Mouse (Mus musculus): ENCODE data around the gene Ier5. TPM values are rescaled to one million over a fixed set of nuclear protein-coding genes. Genes with fewer than 3 reads are reported as not detected.
A peak's percentile ranks its signal among the peaks of the same experiment; 100 is the strongest.

Ier5 gene
- 19.8 and 21.5 TPM in 2 replicates for polyA plus RNA-seq (2015; fragmentation: Nextera tagmentation; extraction: Ambion mirVana)

- H3K4me2 ChIP-seq (replicated peaks): peak within 1 kb of the TSS; percentile 56
- peaks cover 36% of the 10 kb centered on the region for H3K4me1 ChIP-seq
- WGBS: under 1% methylated on average over 40 of the region's 40 CpGs
- no peaks in the 10 kb centered on the region for H3K27me3 ChIP-seq
- H3K4me3 ChIP-seq: peak within 1 kb of the TSS; percentile 86
- H3K27ac ChIP-seq (replicated peaks): peak within 1 kb of the TSS; percentile 88
- no peaks in the 10 kb centered on the region for H3K36me3 ChIP-seq
- ATAC-seq (replicated peaks): peak; percentile 98
- H3K9me3 ChIP-seq: no peaks in the 10 kb centered on the region
- H3K9ac ChIP-seq (replicated peaks): peak within 1 kb of the TSS; percentile 100
Observed at GRCm38 (mm10) chr1:155099280-155099848, at the start of gene Ier5. TSS of gene Ier5 (minus strand) at chr1:155099636.

DNA sequence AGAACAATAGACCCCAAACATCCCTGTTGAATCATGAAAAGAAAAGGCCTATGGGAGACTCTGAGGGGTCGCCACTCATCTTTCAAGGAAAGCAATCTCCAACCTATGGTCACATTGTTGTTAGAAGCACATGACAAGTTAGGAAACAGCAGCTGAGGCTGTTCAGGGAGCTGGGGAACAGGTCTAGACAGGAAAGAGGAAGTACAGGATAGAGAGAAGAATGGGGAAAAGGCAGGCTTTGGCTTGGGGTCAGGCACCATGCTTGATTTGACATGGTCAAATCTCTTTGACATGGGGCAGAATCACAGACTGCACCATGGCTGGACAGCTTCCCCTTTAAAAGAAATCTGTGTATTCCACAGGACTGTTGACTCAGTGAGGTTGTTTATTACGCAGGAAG lies 47.8 kb upstream of the Ier5 start:
- Histone ChIP-seq H3K27me3 (no peaks in the 10 kb centered on the region), H3K4me3 (no peak overlapping the region), H3K36me3 (no peaks in the 10 kb centered on the region), H3K27ac (replicated peaks) (no peak overlapping the region), H3K9me3 (no peaks in the 10 kb centered on the region), H3K9ac (replicated peaks) (no peak overlapping the region), H3K4me1 (no peaks in the 10 kb centered on the region), H3K4me2 (replicated peaks) (no peak overlapping the region)
- no peak for ATAC-seq (replicated peaks)
- 87% methylated on average over 2 of the region's 2 CpGs for WGBS

DNA sequence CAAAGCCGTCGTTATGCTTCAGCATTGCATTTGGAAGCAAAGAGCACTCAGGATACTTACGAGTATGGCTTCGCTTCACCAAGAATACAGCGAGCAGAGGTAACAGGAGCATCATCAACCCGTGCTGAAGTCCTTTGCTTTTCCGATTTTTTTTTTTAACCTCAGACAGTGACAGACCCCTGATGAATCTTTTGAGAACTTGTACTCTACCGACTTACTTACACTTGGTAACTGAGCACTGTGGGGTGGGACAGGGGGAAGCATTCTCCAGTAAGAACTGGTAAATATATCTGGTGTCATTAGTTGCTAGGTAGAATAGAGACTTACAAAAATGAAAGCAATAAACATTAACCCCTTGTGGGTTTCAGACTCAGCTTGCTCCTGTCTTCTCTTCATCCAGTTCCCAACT lies 47.1 kb upstream of the Ier5 start, which contains the start of gene Mr1:
TSS of gene Mr1 (minus strand) at position 243 of the 409 bp plus-strand sequence.
- H3K4me2 ChIP-seq (replicated peaks): peak within 1 kb of the TSS; percentile 3; the same call in 1 of the 2 replicates
- WGBS: 44% methylated on average over 8 of the region's 8 CpGs
- H3K27ac ChIP-seq (replicated peaks): no peak within 1 kb of the TSS
- H3K36me3 ChIP-seq: no peaks in the 10 kb centered on the region
- H3K9ac ChIP-seq (replicated peaks): no peak within 1 kb of the TSS
- ATAC-seq (replicated peaks): peak; percentile 81
- peak within 1 kb of the TSS; percentile 14; the same call in 1 of the 2 replicates for H3K4me3 ChIP-seq
- H3K9me3 ChIP-seq: no peaks in the 10 kb centered on the region
- H3K4me1 ChIP-seq: no peaks in the 10 kb centered on the region
- no peaks in the 10 kb centered on the region for H3K27me3 ChIP-seq

DNA sequence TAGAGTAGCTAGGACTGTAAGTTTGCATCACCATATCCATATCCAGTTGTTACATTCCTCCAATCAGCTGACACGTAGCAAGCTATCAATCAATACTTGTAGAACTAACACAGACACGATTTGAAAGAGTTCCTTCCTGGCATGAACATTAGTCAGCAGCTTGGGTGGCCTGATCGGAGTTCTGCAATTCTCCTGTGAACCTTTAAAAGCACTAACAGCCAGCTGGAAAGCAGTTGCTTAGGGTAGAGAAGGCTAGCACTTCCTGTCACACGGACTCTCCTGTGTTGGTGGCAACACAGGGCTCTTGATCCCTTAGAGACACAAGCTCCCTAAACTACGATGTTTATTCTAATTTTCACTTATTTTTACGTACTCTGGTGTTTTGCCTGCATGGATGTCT lies 46.2 kb upstream of the Ier5 start:
- ATAC-seq (replicated peaks): no peak
- Histone ChIP-seq H3K9me3 (no peaks in the 10 kb centered on the region), H3K27ac (replicated peaks) (no peak overlapping the region), H3K4me3 (no peak overlapping the region), H3K9ac (replicated peaks) (no peak overlapping the region), H3K27me3 (no peaks in the 10 kb centered on the region), H3K4me2 (replicated peaks) (no peak overlapping the region), H3K4me1 (no peaks in the 10 kb centered on the region), H3K36me3 (no peaks in the 10 kb centered on the region)
- WGBS: 71% methylated on average over 6 of the region's 6 CpGs

DNA sequence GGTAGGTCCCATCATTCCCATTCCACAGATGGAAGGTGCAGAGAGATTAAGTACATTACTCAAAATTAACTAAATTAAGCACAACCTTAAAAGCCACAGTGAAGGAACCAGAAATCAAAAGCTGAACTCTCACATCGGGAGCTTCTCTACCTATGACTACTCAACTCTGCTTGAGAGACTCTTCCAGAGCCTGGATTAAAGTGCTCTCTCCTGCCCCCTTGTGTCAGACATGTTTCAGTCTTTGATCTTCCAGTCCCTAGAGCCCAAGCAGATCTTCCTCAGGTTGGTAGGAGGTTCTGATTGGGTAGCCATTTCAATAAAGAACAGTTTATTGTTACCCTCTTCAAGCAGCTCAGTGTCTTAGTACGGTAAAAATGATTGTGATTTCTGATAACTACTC lies 40.6 kb upstream of the Ier5 start:
- H3K27me3 ChIP-seq: no peaks in the 10 kb centered on the region
- H3K4me2 ChIP-seq (replicated peaks): no peak overlapping the region
- no peaks in the 10 kb centered on the region for H3K36me3 ChIP-seq
- no peaks in the 10 kb centered on the region for H3K9me3 ChIP-seq
- H3K27ac ChIP-seq (replicated peaks): no peak overlapping the region
- H3K4me3 ChIP-seq: no peak overlapping the region
- H3K4me1 ChIP-seq: no peaks in the 10 kb centered on the region
- 74% methylated on average over 2 of the region's 2 CpGs for WGBS
- ATAC-seq (replicated peaks): no peak
- no peak overlapping the region for H3K9ac ChIP-seq (replicated peaks)

DNA sequence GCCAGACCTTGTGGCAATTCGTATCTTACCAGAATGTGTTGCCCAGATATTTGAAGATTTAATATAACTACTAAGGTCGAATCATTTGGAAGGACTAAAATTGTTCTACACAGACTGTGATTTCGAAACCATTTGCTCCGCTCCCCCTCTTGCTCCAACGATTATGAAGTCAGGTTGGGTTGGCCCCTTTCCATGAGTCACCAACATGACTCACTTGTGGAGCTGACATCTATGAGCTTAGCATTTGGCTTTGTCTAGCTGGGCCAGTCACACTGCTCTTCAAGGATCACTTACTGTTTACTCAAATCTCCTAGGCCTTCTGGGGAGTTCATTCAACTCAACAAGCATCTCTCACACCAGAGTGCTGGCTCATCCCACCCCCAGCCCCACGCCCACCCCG lies 39.4 kb upstream of the Ier5 start:
- no peaks in the 10 kb centered on the region for H3K9me3 ChIP-seq
- no peaks in the 10 kb centered on the region for H3K27me3 ChIP-seq
- no peak overlapping the region for H3K9ac ChIP-seq (replicated peaks)
- H3K36me3 ChIP-seq: no peaks in the 10 kb centered on the region
- 89% methylated on average over 7 of the region's 7 CpGs for WGBS
- H3K4me1 ChIP-seq: no peaks in the 10 kb centered on the region
- no peak overlapping the region for H3K27ac ChIP-seq (replicated peaks)
- H3K4me3 ChIP-seq: no peak overlapping the region
- H3K4me2 ChIP-seq (replicated peaks): no peak overlapping the region
- ATAC-seq (replicated peaks): no peak

- Histone ChIP-seq H3K4me3 (no peak overlapping the region), H3K36me3 (no peaks in the 10 kb centered on the region), H3K9me3 (no peaks in the 10 kb centered on the region), H3K27me3 (no peaks in the 10 kb centered on the region), H3K9ac (replicated peaks) (no peak overlapping the region), H3K4me1 (no peaks in the 10 kb centered on the region), H3K27ac (replicated peaks) (no peak overlapping the region), H3K4me2 (replicated peaks) (no peak overlapping the region)
- no peak for ATAC-seq (replicated peaks)
- 75% methylated on average over 8 of the region's 8 CpGs for WGBS
Observed at GRCm38 (mm10) chr1:155134866-155135265, 35.4 kb upstream of the Ier5 start.

GRCm38 (mm10) chr1:155127429-155127934 lies 28.0 kb upstream of the Ier5 start:
- no peaks in the 10 kb centered on the region for H3K9me3 ChIP-seq
- no peak overlapping the region for H3K9ac ChIP-seq (replicated peaks)
- no peak overlapping the region for H3K4me3 ChIP-seq
- H3K4me2 ChIP-seq (replicated peaks): no peak overlapping the region
- no peaks in the 10 kb centered on the region for H3K36me3 ChIP-seq
- no peaks in the 10 kb centered on the region for H3K27me3 ChIP-seq
- 87% methylated on average over 5 of the region's 5 CpGs for WGBS
- peaks cover 5% of the 10 kb centered on the region for H3K4me1 ChIP-seq
- ATAC-seq (replicated peaks): no peak
- H3K27ac ChIP-seq (replicated peaks): no peak overlapping the region

GRCm38 (mm10) chr1:155126716-155127115 lies 27.3 kb upstream of the Ier5 start:
- 90% methylated on average over 5 of the region's 5 CpGs for WGBS
- H3K27ac ChIP-seq (replicated peaks): no peak overlapping the region
- ATAC-seq (replicated peaks): no peak

GRCm38 (mm10) chr1:155124397-155124796 lies 25.0 kb upstream of the Ier5 start:
- Histone ChIP-seq H3K4me1 (peaks cover 11% of the 10 kb centered on the region), H3K4me3 (no peak overlapping the region), H3K36me3 (no peaks in the 10 kb centered on the region), H3K9ac (replicated peaks) (no peak overlapping the region), H3K27me3 (no peaks in the 10 kb centered on the region), H3K9me3 (no peaks in the 10 kb centered on the region), H3K27ac (replicated peaks) (no peak overlapping the region), H3K4me2 (replicated peaks) (no peak overlapping the region)
- 94% methylated on average over 5 of the region's 5 CpGs for WGBS
- ATAC-seq (replicated peaks): no peak

More at GRCm38 (mm10) chr1:155126716-155127115, 27.3 kb upstream of the Ier5 start:
- H3K4me2 ChIP-seq (replicated peaks): no peak overlapping the region
- H3K9ac ChIP-seq (replicated peaks): no peak overlapping the region
- no peaks in the 10 kb centered on the region for H3K27me3 ChIP-seq
- H3K36me3 ChIP-seq: no peaks in the 10 kb centered on the region
- peaks cover 11% of the 10 kb centered on the region for H3K4me1 ChIP-seq
- H3K4me3 ChIP-seq: no peak overlapping the region
- H3K9me3 ChIP-seq: no peaks in the 10 kb centered on the region

GRCm38 (mm10) chr1:155121977-155122939 lies 22.8 kb upstream of the Ier5 start:
- Histone ChIP-seq H3K27me3 (no peaks in the 10 kb centered on the region), H3K9ac (replicated peaks) (no peak overlapping the region), H3K9me3 (no peaks in the 10 kb centered on the region), H3K4me1 (peaks cover 11% of the 10 kb centered on the region), H3K4me2 (replicated peaks) (no peak overlapping the region), H3K27ac (replicated peaks) (peak overlapping the region; percentile 41), H3K36me3 (no peaks in the 10 kb centered on the region), H3K4me3 (no peak overlapping the region)
- ATAC-seq (replicated peaks): peak; percentile 82
- 73% methylated on average over 21 of the region's 21 CpGs for WGBS

DNA sequence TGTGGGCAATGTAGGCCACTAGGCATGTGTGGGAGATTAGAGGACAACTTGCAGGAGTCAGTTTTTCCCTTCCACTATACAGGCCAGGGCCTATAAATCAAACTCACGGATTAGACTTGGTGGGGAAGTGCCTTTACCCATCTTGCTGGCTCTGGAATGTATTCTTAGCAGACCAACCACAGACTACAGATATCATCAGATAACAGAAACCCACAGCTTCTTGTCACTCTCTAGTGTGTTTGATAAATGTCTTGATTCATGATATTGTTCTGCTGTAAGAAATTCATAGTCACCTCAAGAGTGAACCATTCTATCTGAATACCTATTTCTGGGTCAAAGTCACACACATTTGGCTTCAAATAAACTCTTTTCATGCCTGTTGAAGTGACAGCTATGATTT lies 20.3 kb upstream of the Ier5 start:
- Histone ChIP-seq H3K4me1 (peaks cover 11% of the 10 kb centered on the region), H3K4me3 (no peak overlapping the region), H3K27me3 (no peaks in the 10 kb centered on the region), H3K9me3 (no peaks in the 10 kb centered on the region), H3K36me3 (no peaks in the 10 kb centered on the region), H3K4me2 (replicated peaks) (no peak overlapping the region), H3K9ac (replicated peaks) (no peak overlapping the region), H3K27ac (replicated peaks) (no peak overlapping the region)
- ATAC-seq (replicated peaks): no peak
- WGBS: 86% methylated on average over 1 of the region's 1 CpGs

Data from forebrain, embryonic 15.5 days (tissue).